Mouse (Mus musculus): Measurements from ENCODE around the gene Cachd1. TPM values are rescaled to one million over a fixed set of nuclear protein-coding genes. Genes with fewer than 3 reads are reported as not detected.

Cachd1 gene
- polyA plus RNA-seq, 1 experiment from 2014 or later: 11.9 TPM

DNA sequence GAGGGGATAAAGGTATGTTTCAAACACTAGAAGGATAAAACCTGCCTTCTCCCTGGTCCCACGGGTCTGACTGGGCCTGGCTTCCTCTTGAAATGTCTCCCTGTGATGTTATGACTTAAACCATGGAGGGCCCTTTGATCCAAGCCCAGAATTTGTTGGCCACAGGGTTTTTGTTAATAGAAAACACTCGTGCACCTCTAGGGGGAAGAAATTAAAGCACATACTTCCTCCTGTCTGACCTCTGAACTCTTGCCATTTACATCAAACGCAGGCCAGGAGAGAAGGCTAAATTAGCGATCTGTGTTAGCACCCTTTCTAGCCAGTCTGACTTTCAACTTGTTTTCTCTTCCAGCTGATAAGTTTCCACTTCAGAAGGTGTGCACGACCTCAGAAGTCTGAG, 19.0 kb downstream of the Cachd1 start:
- Histone ChIP-seq H3K9me3 (replicated peaks) (no peaks in the 10 kb centered on the region), H3K4me3 (replicated peaks) (no peak overlapping the region), H3K4me1 (peaks cover 25% of the 10 kb centered on the region), H3K27ac (replicated peaks) (no peak overlapping the region), H3K9ac (replicated peaks) (no peak overlapping the region), H3K27me3 (replicated peaks) (no peaks in the 10 kb centered on the region), H3K4me2 (no peak overlapping the region), H3K36me3 (no peaks in the 10 kb centered on the region)
- ATAC-seq (ENCODE audit: low FRiP score): no peak
- WGBS: 33% methylated on average over 5 of the region's 5 CpGs

DNA sequence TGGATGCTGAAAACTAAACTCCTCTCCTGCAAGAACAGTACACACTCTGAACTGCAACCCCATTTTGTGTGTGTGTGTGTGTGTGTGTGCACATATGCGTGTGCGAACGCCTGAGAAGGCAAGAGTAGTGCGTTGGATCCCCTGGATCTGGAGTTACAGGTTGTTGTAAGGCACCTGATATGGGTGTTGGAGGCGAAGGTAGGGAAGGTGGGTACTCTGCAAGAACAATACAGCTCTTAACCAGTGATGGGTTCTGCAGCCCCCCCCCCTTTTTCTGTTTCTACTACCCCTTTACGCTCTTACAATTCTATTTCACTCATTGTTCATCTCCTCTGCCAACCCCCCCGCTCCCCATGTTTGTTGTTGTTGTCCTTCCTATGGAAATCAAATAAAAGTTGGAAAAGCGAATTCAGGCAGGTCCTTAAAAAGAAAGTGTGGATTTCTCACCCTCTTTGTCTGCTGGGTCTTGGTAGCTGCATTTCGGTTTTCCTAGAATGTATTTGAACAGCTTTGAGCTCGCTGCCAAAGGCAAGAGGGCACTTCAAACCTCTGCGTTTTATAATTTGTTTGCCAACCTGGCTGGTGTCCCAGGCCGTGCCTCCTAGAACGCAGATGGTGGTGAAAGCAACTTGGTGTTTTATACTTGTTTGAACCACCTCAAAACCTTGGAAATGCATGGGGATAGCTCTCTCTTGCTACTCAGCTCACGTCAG, 24.4 kb downstream of the Cachd1 start:
- Histone ChIP-seq H3K27me3 (replicated peaks) (no peaks in the 10 kb centered on the region), H3K4me1 (peaks cover 21% of the 10 kb centered on the region), H3K4me3 (replicated peaks) (no peak overlapping the region), H3K36me3 (no peaks in the 10 kb centered on the region), H3K4me2 (no peak overlapping the region), H3K27ac (replicated peaks) (no peak overlapping the region), H3K9ac (replicated peaks) (no peak overlapping the region), H3K9me3 (replicated peaks) (no peaks in the 10 kb centered on the region)
- no peak for ATAC-seq (ENCODE audit: low FRiP score)
- whole genome bisulfite sequencing: 81% methylated on average over 14 of the region's 14 CpGs

DNA sequence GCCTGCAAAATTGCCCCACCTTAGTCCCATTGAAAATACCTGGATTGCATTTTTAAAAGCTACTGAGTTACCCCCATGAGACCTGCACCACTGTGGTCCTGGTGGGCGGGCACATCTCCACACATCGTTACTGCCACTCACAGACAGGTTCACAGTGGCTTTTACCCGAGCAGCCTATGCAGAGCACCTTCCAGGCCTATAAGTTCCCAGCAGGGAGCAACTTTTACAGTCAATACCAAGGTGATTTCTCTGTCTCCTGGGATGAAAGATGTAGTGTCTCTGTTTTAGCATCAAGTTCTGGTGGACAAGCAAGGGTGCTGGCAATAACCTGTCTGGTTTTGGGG, 24.9 kb downstream of the Cachd1 start:
- Histone ChIP-seq H3K9ac (replicated peaks) (no peak overlapping the region), H3K27ac (replicated peaks) (no peak overlapping the region), H3K36me3 (no peaks in the 10 kb centered on the region), H3K4me3 (replicated peaks) (no peak overlapping the region), H3K27me3 (replicated peaks) (no peaks in the 10 kb centered on the region), H3K4me1 (peaks cover 16% of the 10 kb centered on the region), H3K9me3 (replicated peaks) (no peaks in the 10 kb centered on the region), H3K4me2 (no peak overlapping the region)
- 54% methylated on average over 3 of the region's 3 CpGs for WGBS
- ATAC-seq (ENCODE audit: low FRiP score): no peak

DNA sequence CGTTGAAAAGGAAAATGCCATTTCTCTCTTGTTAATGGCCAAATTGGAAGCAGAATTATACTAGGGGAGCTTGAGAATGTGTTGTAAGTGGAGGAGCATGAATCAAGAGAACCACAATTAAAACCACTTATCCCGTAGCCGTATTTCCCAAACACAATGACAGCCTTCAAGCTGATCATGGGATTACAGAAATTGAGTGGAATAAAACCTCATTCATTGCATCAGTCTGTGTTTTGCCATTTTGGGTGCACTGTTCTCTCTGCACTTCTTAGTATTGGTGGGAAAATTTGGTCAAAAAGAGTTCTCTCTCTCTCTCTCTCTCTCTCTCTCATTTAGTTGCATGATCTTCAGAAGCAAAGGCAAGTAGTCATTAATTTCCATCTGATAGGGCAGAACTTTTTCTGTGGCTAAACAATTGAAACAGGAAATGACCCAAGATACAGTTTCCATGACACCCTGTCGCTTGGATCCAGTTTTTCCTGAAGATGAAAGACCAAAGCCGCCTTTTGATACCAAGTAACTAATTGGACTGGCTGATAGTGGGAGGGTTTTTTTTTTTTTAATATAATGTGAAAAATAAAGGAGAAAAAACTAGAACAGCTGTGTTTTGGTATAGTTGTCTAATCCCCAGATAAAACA, 34.7 kb downstream of the Cachd1 start:
- WGBS: 21% methylated on average over 5 of the region's 5 CpGs

DNA sequence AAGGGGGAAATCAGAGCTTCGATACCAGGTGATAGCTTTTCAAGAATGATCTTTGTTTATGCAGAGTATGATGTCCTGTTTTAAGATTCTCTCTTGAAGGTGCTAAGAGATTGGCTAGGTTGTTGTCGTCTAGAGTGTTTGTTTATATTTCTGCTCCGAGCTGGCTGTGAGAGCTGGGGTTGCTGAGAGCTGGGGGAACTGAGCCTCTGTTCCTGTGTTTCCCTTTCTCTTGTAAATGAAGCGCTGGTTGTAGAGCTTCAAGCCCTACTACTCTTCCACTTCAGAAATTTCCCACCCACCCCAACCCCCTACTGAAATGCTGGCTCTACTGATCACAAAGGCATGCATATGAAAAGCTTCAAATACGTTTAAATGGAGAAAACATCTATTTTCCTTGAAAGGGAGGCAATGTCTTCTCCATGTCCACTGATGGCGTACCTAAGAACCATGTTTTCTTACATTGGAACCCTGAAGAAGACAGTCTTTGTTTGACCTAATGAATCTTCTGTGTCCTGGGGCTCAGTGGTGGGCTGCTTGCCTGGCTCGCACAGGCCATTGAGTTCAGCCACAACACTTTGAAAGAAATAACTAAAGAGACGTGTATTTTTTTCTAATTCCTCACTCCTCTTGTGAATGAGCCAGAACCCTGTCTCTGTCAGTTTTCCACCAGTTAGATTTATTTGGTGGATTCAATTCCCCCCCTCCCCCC, 35.5 kb downstream of the Cachd1 start:
- WGBS: 40% methylated on average over 8 of the region's 8 CpGs
- H3K9ac ChIP-seq (replicated peaks): no peak overlapping the region
- ATAC-seq (ENCODE audit: low FRiP score): no peak
- H3K9me3 ChIP-seq (replicated peaks): no peaks in the 10 kb centered on the region
- H3K27me3 ChIP-seq (replicated peaks): no peaks in the 10 kb centered on the region
- no peaks in the 10 kb centered on the region for H3K36me3 ChIP-seq
- H3K4me1 ChIP-seq: peaks cover 23% of the 10 kb centered on the region
- H3K4me3 ChIP-seq (replicated peaks): no peak overlapping the region
- no peak overlapping the region for H3K4me2 ChIP-seq
- no peak overlapping the region for H3K27ac ChIP-seq (replicated peaks)

More for the DNA sequence above, 34.7 kb downstream of the Cachd1 start:
- Histone ChIP-seq H3K27ac (replicated peaks) (no peak overlapping the region), H3K4me3 (replicated peaks) (no peak overlapping the region), H3K4me2 (no peak overlapping the region), H3K9ac (replicated peaks) (no peak overlapping the region), H3K27me3 (replicated peaks) (no peaks in the 10 kb centered on the region), H3K4me1 (peaks cover 23% of the 10 kb centered on the region), H3K9me3 (replicated peaks) (no peaks in the 10 kb centered on the region), H3K36me3 (no peaks in the 10 kb centered on the region)
- no peak for ATAC-seq (ENCODE audit: low FRiP score)

DNA sequence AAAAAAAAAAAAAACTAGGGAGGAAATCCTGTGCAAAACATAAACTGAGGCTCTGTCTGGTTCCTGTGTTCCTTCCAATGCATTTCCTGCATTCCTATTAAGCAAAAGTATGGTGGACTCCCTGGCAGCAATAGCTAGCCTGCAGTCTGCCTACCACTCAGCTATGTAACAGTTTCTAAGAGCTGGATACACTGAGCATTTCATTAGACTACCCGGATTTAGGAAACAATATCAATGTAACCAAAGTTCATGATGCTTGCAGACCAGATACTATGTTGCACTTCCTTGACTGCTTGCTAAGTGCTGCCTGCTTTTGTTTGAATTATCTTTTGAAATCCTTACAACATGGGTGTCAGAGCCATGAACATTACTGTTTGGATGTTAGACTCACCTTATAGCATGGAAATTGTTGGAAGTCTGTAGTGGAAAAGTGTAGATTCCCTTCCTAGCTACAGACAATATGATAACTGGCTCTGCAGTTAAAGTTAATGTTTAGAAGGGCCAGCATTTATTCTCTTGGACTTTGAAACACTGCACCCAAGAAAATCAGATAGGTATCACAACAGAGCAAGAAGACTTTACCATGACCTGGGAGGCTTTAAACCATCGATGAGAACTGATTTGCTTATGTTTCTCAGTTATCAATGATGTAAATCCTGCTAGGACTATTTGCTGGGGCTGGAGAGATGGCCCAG, 37.4 kb downstream of the Cachd1 start:
- 86% methylated on average over 2 of the region's 2 CpGs for WGBS
- no peak overlapping the region for H3K4me2 ChIP-seq
- H3K27me3 ChIP-seq (replicated peaks): no peaks in the 10 kb centered on the region

DNA sequence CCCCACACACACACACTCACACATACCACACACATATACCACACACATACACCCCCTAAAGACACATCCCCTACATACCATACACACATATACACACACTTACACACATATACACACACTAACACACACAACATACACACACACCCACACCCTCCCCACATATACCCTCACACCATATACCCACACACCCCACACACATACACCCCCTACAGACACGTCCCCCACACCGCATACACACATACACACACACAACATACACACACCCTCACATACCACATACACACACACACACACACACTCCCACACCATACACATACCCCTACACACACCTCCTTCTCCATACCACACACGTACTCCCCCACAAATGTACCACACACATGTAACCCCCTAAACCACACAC, 42.8 kb downstream of the Cachd1 start:
- no peaks in the 10 kb centered on the region for H3K9me3 ChIP-seq (replicated peaks)
- no peak for ATAC-seq (ENCODE audit: low FRiP score)
- H3K9ac ChIP-seq (replicated peaks): no peak overlapping the region
- WGBS: 97% methylated on average over 3 of the region's 3 CpGs
- no peaks in the 10 kb centered on the region for H3K27me3 ChIP-seq (replicated peaks)
- no peak overlapping the region for H3K4me3 ChIP-seq (replicated peaks)
- no peak overlapping the region for H3K27ac ChIP-seq (replicated peaks)
- peaks cover 5% of the 10 kb centered on the region; the same call in 1 of the 2 replicates for H3K4me1 ChIP-seq
- no peak overlapping the region for H3K4me2 ChIP-seq
- no peaks in the 10 kb centered on the region for H3K36me3 ChIP-seq

More for the DNA sequence above, 37.4 kb downstream of the Cachd1 start:
- no peaks in the 10 kb centered on the region for H3K36me3 ChIP-seq
- H3K27ac ChIP-seq (replicated peaks): no peak overlapping the region
- no peaks in the 10 kb centered on the region for H3K9me3 ChIP-seq (replicated peaks)
- no peak overlapping the region for H3K4me3 ChIP-seq (replicated peaks)
- no peak overlapping the region for H3K9ac ChIP-seq (replicated peaks)
- H3K4me1 ChIP-seq: peaks cover 23% of the 10 kb centered on the region
- ATAC-seq (ENCODE audit: low FRiP score): no peak

DNA sequence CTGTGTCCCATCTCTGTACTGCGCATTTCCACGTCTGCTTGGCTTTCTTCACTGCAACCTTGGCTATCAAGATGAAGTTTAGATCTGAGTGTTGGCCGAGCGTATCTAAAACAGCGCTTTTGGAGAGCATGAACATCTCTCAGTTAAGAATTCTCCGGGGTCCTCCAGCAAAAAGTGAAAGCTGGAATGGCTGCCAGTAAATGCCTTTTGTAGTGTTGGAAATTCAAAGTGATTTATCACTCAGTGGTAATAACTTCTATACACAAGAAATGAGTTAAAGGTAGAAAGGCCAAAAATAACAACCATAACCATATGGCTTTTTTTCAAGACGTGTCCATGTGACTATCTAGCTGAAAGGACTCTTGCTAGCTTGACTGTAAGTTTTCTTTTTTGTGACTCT, 46.1 kb downstream of the Cachd1 start:
- no peak for ATAC-seq (ENCODE audit: low FRiP score)
- 78% methylated on average over 7 of the region's 7 CpGs for whole genome bisulfite sequencing
- H3K27me3 ChIP-seq (replicated peaks): no peaks in the 10 kb centered on the region

DNA sequence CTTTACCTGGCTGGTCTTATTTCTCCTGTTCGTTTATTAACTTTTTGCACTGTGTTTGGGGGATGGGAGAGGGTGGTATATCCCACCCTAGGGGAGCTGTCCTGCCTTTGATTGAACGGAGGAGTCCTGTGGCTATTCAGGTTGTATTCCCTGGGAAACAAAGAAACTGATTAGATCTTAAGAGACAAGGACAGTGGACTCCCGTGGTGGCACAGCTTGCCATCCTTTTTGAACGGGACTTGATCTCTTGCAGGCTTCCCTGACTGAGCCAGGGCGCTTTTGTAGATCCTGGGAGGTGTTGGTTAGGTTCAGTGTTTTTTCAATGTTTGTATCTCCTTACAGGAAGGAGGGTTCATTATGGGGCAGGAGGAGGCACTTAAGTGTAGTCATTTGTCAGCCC, 50.9 kb downstream of the Cachd1 start:
- Histone ChIP-seq H3K4me2 (no peak overlapping the region), H3K4me1 (peaks cover 28% of the 10 kb centered on the region), H3K36me3 (no peaks in the 10 kb centered on the region), H3K27ac (replicated peaks) (no peak overlapping the region), H3K9me3 (replicated peaks) (no peaks in the 10 kb centered on the region), H3K4me3 (replicated peaks) (no peak overlapping the region), H3K9ac (replicated peaks) (no peak overlapping the region), H3K27me3 (replicated peaks) (no peaks in the 10 kb centered on the region)
- WGBS: 12% methylated on average over 5 of the region's 5 CpGs
- ATAC-seq (ENCODE audit: low FRiP score): no peak

More for the DNA sequence above, 46.1 kb downstream of the Cachd1 start:
- H3K9ac ChIP-seq (replicated peaks): no peak overlapping the region
- no peak overlapping the region for H3K4me3 ChIP-seq (replicated peaks)
- H3K9me3 ChIP-seq (replicated peaks): no peaks in the 10 kb centered on the region
- peaks cover 11% of the 10 kb centered on the region; the same call in 1 of the 2 replicates for H3K4me1 ChIP-seq
- no peak overlapping the region for H3K27ac ChIP-seq (replicated peaks)
- H3K36me3 ChIP-seq: no peaks in the 10 kb centered on the region
- H3K4me2 ChIP-seq: no peak overlapping the region

DNA sequence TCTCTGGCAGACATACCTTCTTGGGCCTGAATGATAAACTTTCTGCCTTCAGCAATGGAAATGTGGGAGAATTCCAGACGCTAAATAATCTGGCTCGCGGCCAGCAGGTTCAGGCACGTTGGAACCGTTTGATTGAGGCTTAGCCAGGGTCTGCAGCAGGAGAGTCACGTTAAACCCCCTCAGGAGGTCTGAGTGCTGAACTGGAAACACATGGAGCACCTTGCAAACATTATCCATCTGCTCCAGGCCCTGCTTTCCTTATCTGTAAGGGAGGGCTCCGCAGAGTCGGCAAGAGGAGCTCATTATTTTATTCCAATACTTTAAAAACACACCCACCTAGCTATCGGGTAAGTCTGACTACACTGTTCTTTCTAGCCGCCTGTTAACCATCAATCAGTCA, 52.3 kb downstream of the Cachd1 start:
- 0 out of 2 replicates have a peak, but pooled peaks have one; percentile 32 for ATAC-seq (ENCODE audit: low FRiP score)

DNA sequence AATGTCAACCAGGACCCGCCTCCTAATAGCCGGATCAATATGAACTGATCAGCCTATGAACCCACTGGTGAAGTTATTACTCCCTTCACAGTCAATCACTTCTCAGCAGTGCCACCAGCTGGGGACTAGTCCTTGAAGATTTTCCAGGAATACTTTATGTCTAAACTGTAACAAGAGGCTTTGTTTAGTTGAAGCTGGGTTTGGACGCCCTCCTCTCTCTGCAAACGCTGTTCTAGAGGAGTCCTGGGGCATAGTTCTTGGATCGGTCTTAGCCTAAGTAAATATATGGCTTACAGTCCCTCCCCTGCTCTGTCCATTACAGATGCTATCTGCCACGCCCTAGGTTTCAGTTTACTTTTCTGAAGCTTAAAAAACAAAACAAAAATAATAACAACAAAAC, 60.7 kb downstream of the Cachd1 start:
- Histone ChIP-seq H3K4me1 (peaks cover 9% of the 10 kb centered on the region), H3K4me2 (no peak overlapping the region), H3K27ac (replicated peaks) (no peak overlapping the region), H3K9ac (replicated peaks) (no peak overlapping the region), H3K36me3 (no peaks in the 10 kb centered on the region), H3K27me3 (replicated peaks) (no peaks in the 10 kb centered on the region), H3K4me3 (replicated peaks) (no peak overlapping the region), H3K9me3 (replicated peaks) (no peaks in the 10 kb centered on the region)
- WGBS: 65% methylated on average over 6 of the region's 6 CpGs
- no peak for ATAC-seq (ENCODE audit: low FRiP score)

More for the DNA sequence above, 52.3 kb downstream of the Cachd1 start:
- WGBS: 8% methylated on average over 10 of the region's 10 CpGs
- H3K4me1 ChIP-seq: peaks cover 26% of the 10 kb centered on the region
- H3K27ac ChIP-seq (replicated peaks): no peak overlapping the region
- H3K9ac ChIP-seq (replicated peaks): no peak overlapping the region
- H3K4me2 ChIP-seq: no peak overlapping the region
- H3K36me3 ChIP-seq: no peaks in the 10 kb centered on the region
- H3K27me3 ChIP-seq (replicated peaks): no peaks in the 10 kb centered on the region
- H3K9me3 ChIP-seq (replicated peaks): no peaks in the 10 kb centered on the region
- H3K4me3 ChIP-seq (replicated peaks): no peak overlapping the region

Measured in neural tube, embryonic 15.5 days (tissue).